In the genomic region with DNA sequence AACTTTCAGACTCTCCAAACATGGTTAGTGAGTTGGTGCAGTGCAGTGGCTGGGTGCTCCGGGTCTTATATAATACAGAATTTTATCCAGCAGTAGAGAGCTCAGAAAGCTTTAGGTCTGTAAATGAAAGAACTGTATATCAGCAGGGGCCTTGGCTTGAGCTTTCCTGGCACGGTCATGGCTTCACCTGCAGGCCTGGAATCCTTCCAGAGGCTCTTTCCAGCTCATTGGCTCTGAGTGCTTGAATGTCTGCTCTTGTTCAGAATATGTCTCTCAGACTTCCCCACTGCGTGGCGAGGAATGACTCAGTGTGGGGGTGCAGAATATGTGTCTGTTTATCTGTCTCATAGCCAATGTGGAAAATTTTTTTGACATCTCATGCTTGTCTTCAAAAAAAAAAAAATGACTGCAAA, we compare ENCODE assay signal across 9 mouse cellular contexts. TPM values are rescaled to one million over a fixed set of nuclear protein-coding genes. Genes with fewer than 3 reads are reported as not detected.
A peak's percentile ranks its signal among the peaks of the same experiment; 100 is the strongest.
DNase-seq lines count a peak whose midpoint lies in the region; ATAC-seq and TF ChIP-seq lines count a peak whose summit lies in the region.
"Had no signal": no experiment of that assay in that cellular context is flagged by ENCODE, and none has a peak within 500 bp of the region (broad histone marks: within the 10 kb centered on the region; RNA-seq: fewer than 3 reads in every experiment).

No protein-coding gene starts in this region.

- no peaks in the 10 kb centered on the region for H3K9me3 ChIP-seq in midbrain, embryonic 11.5 days (ENCODE audit: control insufficient read depth, low read length)
- no peaks in the 10 kb centered on the region for H3K9me3 ChIP-seq in midbrain, embryonic 10.5 days (replicated peaks)

- WGBS in midbrain, embryonic 11.5 days = 73% methylated on average over 4 of the region's 4 CpGs
- 88% methylated on average over 4 of the region's 4 CpGs for WGBS in midbrain, embryonic 10.5 days

- H3K9ac ChIP-seq in midbrain, embryonic 11.5 days (ENCODE audit: low read length) = no peak overlapping the region
- H3K9ac ChIP-seq: liver, embryonic 14.5 days had no signal

- no peak for TF ChIP-seq CTCF in layer of hippocampus, adult 2 months (conservative IDR thresholded peaks at IDR 0.05)

- no peak overlapping the region for H3K27ac ChIP-seq in midbrain, embryonic 11.5 days (ENCODE audit: low read depth, low read length)
- no peak overlapping the region for H3K27ac ChIP-seq in midbrain, embryonic 10.5 days (replicated peaks)
- H3K27ac ChIP-seq in layer of hippocampus, adult 2 months = peak overlapping the region; percentile 84
- H3K27ac ChIP-seq: liver, embryonic 14.5 days had no signal

- no peak overlapping the region for H3K4me3 ChIP-seq in midbrain, embryonic 11.5 days (ENCODE audit: low read depth, low read length)
- H3K4me3 ChIP-seq in midbrain, embryonic 10.5 days = no peak overlapping the region
- H3K4me3 ChIP-seq in layer of hippocampus, adult 2 months = no peak overlapping the region

- H3K4me2 ChIP-seq in midbrain, embryonic 11.5 days = no peak overlapping the region

- no peaks in the 10 kb centered on the region for H3K4me1 ChIP-seq in midbrain, embryonic 11.5 days (ENCODE audit: control insufficient read depth, insufficient read depth, low read length)
- H3K4me1 ChIP-seq in midbrain, embryonic 10.5 days = no peaks in the 10 kb centered on the region

- ATAC-seq in midbrain, embryonic 11.5 days (ENCODE audit: low FRiP score) = no peak
- no peak for ATAC-seq in megakaryocyte, adult 5-6 weeks (ENCODE audit: poor library complexity, severe bottlenecking)

- H3K36me3 ChIP-seq in midbrain, embryonic 11.5 days (ENCODE audit: control insufficient read depth, insufficient read depth, low read length) = no peaks in the 10 kb centered on the region
- no peaks in the 10 kb centered on the region for H3K36me3 ChIP-seq in midbrain, embryonic 10.5 days

- DNase-seq in midbrain, embryonic 11.5 days (ENCODE audit: low spot score, missing footprints) = peak; percentile 14
- no peak for DNase-seq in midbrain, embryonic 10.5 days (ENCODE audit: low spot score)
- DNase-seq in cerebellum, adult 8-10 months = peak; percentile 87
- DNase-seq in heart, adult 9 months (ENCODE audit: low spot score in 2 of 2) = peak; percentile 20 to 36
- peak; percentile 69 to 78 for DNase-seq in layer of hippocampus, adult 2 months (ENCODE audit: low spot score in 2 of 2)
- DNase-seq in lung, postnatal 4 days = peak; percentile 17 to 42
- DNase-seq in natural killer cell, adult 2 months (ENCODE audit: low spot score in 2 of 2) = no peak

- H3K27me3 ChIP-seq in midbrain, embryonic 11.5 days (ENCODE audit: control insufficient read depth, insufficient read depth, low read length) = no peaks in the 10 kb centered on the region
- H3K27me3 ChIP-seq in midbrain, embryonic 10.5 days (ENCODE audit: low read depth, poor library complexity, severe bottlenecking) = no peaks in the 10 kb centered on the region

RNA-seq across cellular contexts. Expression of a gene that starts 11.6 kb away (rescaled TPM):
- polyA plus RNA-seq in midbrain, embryonic 11.5 days (2014; fragmentation: Nextera tagmentation; extraction: Ambion mirVana) = 0.55 and 0.80 TPM in 2 replicates
- polyA plus RNA-seq in midbrain, embryonic 10.5 days (2016; fragmentation: Nextera tagmentation; extraction: Ambion mirVana) = 0.49 and 0.63 TPM in 2 replicates
- under 1 TPM; 0.20 to 0.39 TPM for total RNA-seq in layer of hippocampus, adult 2 months (2021)
- total RNA-seq in megakaryocyte, adult 5-6 weeks (2015) = 0.54 and 0.89 TPM in 2 replicates
- total RNA-seq in megakaryocyte, adult 5-6 weeks (2017) = 0.26 and 0.41 TPM in 2 replicates

RNA-seq across cellular contexts. Expression of a gene that starts 59.7 kb away (rescaled TPM):
- 7.4 and 8.3 TPM in 2 replicates for polyA plus RNA-seq in midbrain, embryonic 11.5 days (2014; fragmentation: Nextera tagmentation; extraction: Ambion mirVana)
- polyA plus RNA-seq in midbrain, embryonic 10.5 days (2016; fragmentation: Nextera tagmentation; extraction: Ambion mirVana) = 6.4 and 7.3 TPM in 2 replicates
- 1 to 10 TPM; 4.3 to 5.1 TPM for total RNA-seq in layer of hippocampus, adult 2 months (2021)
- total RNA-seq in megakaryocyte, adult 5-6 weeks (2015) = 6.0 and 8.4 TPM in 2 replicates
- 4.7 and 8.0 TPM in 2 replicates for total RNA-seq in megakaryocyte, adult 5-6 weeks (2017)

Comparison
In these comparisons a context has a peak if more than half of its experiments do, and no peak if none do; other contexts are left out.
1. DNase-seq: peak in midbrain, embryonic 11.5 days (single experiment), cerebellum, adult 8-10 months (single experiment), heart, adult 9 months (2 of 2), layer of hippocampus, adult 2 months (2 of 2) and lung, postnatal 4 days (2 of 2); none in midbrain, embryonic 10.5 days (single experiment) and natural killer cell, adult 2 months (0 of 2).